Mouse (Mus musculus) granulocyte monocyte progenitor cell, adult 5-6 weeks (primary cell): Measurements from ENCODE around the gene Zfp317. TPM values are rescaled to one million over a fixed set of nuclear protein-coding genes. Genes with fewer than 3 reads are reported as not detected.
"Not testable (repeated sequence)": the region's sequence is repeated elsewhere in the genome, so short reads cannot be mapped to it uniquely, and the experiment has no call there.

Experiments used
- ATAC-seq: replicated peaks from 2 replicates; pipeline ENCODE4 v1.8.0; 2016; ENCODE audit warnings: mild to moderate bottlenecking, moderate TSS enrichment, inconsistent platforms; ENCODE audit not compliant: poor library complexity, severe bottlenecking
- total RNA-seq, 2 experiments: library from RNA; stranded (forward) in 1 of 2; stranded (reverse) in 1 of 2; fragments of 200-712, 200-1000 nt in 1 of 2; fragments of >200 nt in 1 of 2; fragmentation: Nextera tagmentation in 1 of 2; gene quantifications; 2 replicates each; pipeline ENCODE4 v1.2.3; 2014 to 2017

Gene Zfp317
- total RNA-seq (2014; fragmentation: Nextera tagmentation) = 9.4 and 17.3 TPM in 2 replicates
- 17.4 and 24.3 TPM in 2 replicates for total RNA-seq (2017)

DNA sequence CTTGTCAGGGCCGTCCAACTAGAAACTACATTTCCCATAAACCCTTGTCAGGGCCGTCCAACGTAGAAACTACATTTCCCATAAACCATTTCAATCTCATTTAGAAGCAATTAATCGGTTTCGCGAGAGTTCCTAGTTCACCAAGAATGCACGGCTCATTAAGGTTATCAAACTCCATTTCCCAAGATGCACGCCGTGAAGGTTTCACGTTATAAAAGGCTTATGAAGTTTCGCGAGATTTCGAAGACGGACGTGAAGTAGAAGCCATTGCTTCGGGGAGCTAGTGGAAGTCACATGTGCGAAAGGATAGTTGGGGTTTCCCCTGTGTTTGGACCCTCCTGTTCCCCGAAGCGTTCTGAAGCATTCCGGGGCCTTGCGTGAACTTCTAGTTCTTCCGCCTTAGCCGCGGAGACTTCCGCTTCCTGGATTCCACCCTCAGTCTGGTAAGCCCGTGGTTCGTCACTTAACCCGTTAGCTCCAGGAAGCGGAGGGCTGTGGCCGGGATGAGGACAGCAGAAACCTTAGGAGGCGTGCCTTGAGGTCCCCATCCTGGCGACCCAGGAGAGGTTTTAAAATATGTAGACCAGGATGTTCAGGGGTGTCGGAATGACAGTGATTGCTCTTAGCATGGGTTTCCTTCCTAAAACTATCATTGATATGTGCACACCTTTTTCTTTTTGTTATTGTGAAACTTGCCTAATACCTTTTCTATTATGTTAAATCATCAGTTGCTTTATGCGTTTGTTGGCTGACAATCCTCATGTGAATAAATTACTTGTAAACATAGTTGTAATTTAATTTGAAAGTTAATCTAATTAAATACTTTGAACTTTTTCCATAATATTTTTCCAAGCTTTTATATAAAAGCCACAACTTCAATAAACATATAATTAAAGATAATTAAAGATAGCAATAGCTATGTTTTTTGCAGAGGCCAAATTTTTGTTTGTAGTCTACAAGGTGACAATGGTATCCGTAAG is at the start of gene Zfp317:
TSS of gene Zfp317 (plus strand) at position 260 of the 980 bp plus-strand sequence.
- ATAC-seq = peak; percentile 96

GRCm38 (mm10) chr9:19582317-19582716 is 39.6 kb upstream of the Zfp317 start, which contains the start of gene Olfr855:
Gene Olfr855 (plus strand): TSS chr9:19582617.
- no peak for ATAC-seq

GRCm38 (mm10) chr9:19621297-19621696 is 605 bp upstream of the Zfp317 start:
- ATAC-seq = no peak

- ATAC-seq = no peak
These were observed 7.7 kb downstream of the Zfp317 start for GRCm38 (mm10) chr9:19629574-19629973.

DNA sequence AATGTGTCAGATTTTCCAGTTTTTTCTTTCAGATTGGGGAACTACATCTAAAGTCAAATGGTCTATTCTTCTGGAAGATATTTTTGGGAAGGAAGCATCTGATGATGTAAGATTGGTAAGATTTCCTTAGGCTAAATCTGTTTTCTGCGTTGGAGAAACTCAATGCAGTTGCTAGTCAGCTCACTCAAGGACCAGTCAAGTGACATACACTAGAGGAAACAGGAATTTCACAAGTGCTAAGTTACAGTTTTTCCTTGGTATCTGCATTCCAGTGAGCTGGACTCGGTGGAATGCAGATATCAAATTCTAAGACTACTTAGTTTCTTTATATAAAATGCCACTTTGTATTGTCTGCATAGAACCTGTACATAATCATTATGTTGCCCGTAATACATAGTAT is 23.3 kb downstream of the Zfp317 start:
- no peak for ATAC-seq

GRCm38 (mm10) chr9:19690281-19690680 is 68.4 kb downstream of the Zfp317 start:
- no peak for ATAC-seq

DNA sequence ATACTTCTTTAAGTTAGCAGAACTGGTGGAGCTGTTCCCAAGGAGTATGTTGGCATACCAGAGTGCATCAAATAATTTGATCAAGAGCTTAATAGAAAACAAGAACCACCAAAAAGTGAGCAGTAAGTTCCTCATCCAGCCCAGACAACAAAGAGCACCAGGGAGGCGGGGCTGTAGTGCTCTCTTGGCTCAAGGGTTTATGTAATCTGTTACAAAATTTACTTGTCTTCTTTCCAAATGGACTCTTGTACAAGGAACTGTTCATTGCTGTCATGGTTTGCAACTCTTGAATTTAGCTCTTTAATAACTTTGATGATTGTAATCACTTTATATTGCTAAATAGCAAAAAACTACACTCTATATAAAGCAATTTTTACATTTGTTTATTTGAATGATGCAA is 69.5 kb downstream of the Zfp317 start:
- ATAC-seq = no peak

DNA sequence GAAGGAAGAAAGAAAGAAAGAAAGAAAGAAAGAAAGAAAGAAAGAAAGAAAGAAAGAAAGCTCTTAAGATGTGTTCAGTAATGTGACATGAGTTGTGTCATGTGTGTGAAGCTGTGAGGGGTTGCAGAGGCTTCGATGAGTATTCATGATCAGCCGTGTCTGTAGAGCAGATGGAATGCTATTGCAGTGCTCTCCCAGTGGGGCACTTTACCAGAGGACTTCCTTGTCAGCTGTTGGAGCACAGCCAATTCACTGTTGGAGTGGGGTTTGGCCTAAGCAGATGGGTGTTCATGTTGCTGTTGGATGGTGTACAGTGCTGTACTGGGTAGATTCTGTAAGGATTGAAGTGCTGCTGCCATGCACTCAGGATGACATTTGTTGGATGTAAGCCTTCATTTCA is 70.5 kb downstream of the Zfp317 start:
- no peak for ATAC-seq

DNA sequence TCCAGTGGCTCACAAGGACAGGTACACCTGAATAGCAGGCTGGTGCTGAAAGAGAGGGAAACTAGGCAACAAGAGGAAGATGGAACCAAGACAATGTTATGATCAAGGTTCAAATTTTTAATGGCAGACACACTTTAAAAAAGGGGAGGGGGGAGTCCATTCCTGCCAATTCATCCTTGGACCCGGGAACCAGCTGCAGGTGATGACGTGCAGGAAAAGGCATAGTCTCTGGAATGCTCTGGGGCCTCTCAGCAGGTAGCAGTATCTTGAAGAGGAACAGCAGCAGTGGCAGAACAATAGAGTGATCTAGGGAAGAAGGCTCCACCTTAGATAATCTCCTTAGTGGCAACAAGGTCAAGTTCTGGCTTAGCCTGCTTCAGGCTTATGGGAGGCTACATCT is 72.4 kb downstream of the Zfp317 start:
- ATAC-seq = not testable (repeated sequence)

GRCm38 (mm10) chr9:19694898-19695379 is 73.0 kb downstream of the Zfp317 start:
- ATAC-seq = not testable (repeated sequence)

Other genes starting within 250 kb of the Zfp317 start
- gene Olfr847, start 243.4 kb upstream of the Zfp317 start, total RNA-seq (2014; fragmentation: Nextera tagmentation) = not detected in 2 replicates
- not detected in 2 replicates for gene Olfr847, start 243.4 kb upstream of the Zfp317 start, total RNA-seq (2017)
- not detected in 2 replicates for gene Olfr849, start 181.8 kb upstream of the Zfp317 start, total RNA-seq (2014; fragmentation: Nextera tagmentation)
- not detected in 2 replicates for gene Olfr849, start 181.8 kb upstream of the Zfp317 start, total RNA-seq (2017)
- not detected in 2 replicates for gene Olfr850, start 143.9 kb upstream of the Zfp317 start, total RNA-seq (2014; fragmentation: Nextera tagmentation)
- gene Olfr850, start 143.9 kb upstream of the Zfp317 start, total RNA-seq (2017) = not detected in 2 replicates
- gene Olfr851, start 128.8 kb upstream of the Zfp317 start, total RNA-seq (2014; fragmentation: Nextera tagmentation) = not detected in 2 replicates
- gene Olfr851, start 128.8 kb upstream of the Zfp317 start, total RNA-seq (2017) = not detected in 2 replicates
- gene Olfr853, start 81.0 kb upstream of the Zfp317 start, total RNA-seq (2014; fragmentation: Nextera tagmentation) = not detected in 2 replicates
- not detected in 2 replicates for gene Olfr853, start 81.0 kb upstream of the Zfp317 start, total RNA-seq (2017)
- gene Olfr854, start 54.7 kb upstream of the Zfp317 start, total RNA-seq (2014; fragmentation: Nextera tagmentation) = not detected in 2 replicates
- not detected in 2 replicates for gene Olfr854, start 54.7 kb upstream of the Zfp317 start, total RNA-seq (2017)
- not detected in 2 replicates for gene Olfr855, start 39.5 kb upstream of the Zfp317 start, total RNA-seq (2014; fragmentation: Nextera tagmentation)
- gene Olfr855, start 39.5 kb upstream of the Zfp317 start, total RNA-seq (2017) = not detected in 2 replicates
- not detected in 2 replicates for gene Olfr857, start 87.3 kb downstream of the Zfp317 start, total RNA-seq (2014; fragmentation: Nextera tagmentation)
- not detected in 2 replicates for gene Olfr857, start 87.3 kb downstream of the Zfp317 start, total RNA-seq (2017)
- gene Olfr58, start 158.2 kb downstream of the Zfp317 start, total RNA-seq (2014; fragmentation: Nextera tagmentation) = not detected in 2 replicates
- gene Olfr58, start 158.2 kb downstream of the Zfp317 start, total RNA-seq (2017) = not detected in 2 replicates
- not detected in 2 replicates for gene Olfr859, start 182.8 kb downstream of the Zfp317 start, total RNA-seq (2014; fragmentation: Nextera tagmentation)
- gene Olfr859, start 182.8 kb downstream of the Zfp317 start, total RNA-seq (2017) = not detected in 2 replicates
- not detected in 2 replicates for gene Olfr860, start 227.6 kb downstream of the Zfp317 start, total RNA-seq (2014; fragmentation: Nextera tagmentation)
- not detected in 2 replicates for gene Olfr860, start 227.6 kb downstream of the Zfp317 start, total RNA-seq (2017)